Mouse (Mus musculus): ENCODE data around the gene Zfp597.

- TF ChIP-seq CTCF (IDR thresholded peaks at IDR 0.05; ENCODE audit: low read depth, low read length) (no peak), EP300 (IDR thresholded peaks at IDR 0.05; ENCODE audit: insufficient read depth, low read depth, low read length) (no peak)
Observed at GRCm38 (mm10) chr16:3885065-3885670, 807 bp upstream of the Zfp597 start.

Measured in ES-Bruce4 (cell line).